Mouse (Mus musculus) megakaryocyte, embryonic 14.5 days (primary cell): ENCODE data around the gene Cfap206. TPM values are rescaled to one million over a fixed set of nuclear protein-coding genes. Genes with fewer than 3 reads are reported as not detected.

Experiments
- H3K27me3 ChIP-seq: replicated peaks from 2 replicates; pipeline ENCODE3; 2012; ENCODE audit warnings: inconsistent platforms
- H3K36me3 ChIP-seq: replicated peaks from 2 replicates; pipeline ENCODE3; 2012; ENCODE audit warnings: low read length, inconsistent platforms, mixed read lengths
- H3K4me1 ChIP-seq: 2 replicates; pipeline ENCODE4 v1.6.1; 2012; ENCODE audit warnings: inconsistent platforms
- H3K4me3 ChIP-seq: replicated peaks from 2 replicates; pipeline ENCODE3; 2012; ENCODE audit warnings: moderate library complexity, mild to moderate bottlenecking, inconsistent platforms
- H3K9me3 ChIP-seq: 2 replicates; pipeline ENCODE4 v1.6.1; 2012; ENCODE audit warnings: inconsistent platforms
- FLI1 ChIP-seq: IDR thresholded peaks from 2 replicates; pipeline ENCODE4 v1.6.1; 2012; ENCODE audit warnings: low read length, inconsistent platforms, mixed read lengths
- GATA1 ChIP-seq: IDR thresholded peaks from 3 replicates; pipeline ENCODE4 v1.6.1; 2012; ENCODE audit warnings: mixed read lengths, low read length, inconsistent platforms, borderline replicate concordance
- polyA plus RNA-seq: library from polyadenylated mRNA; stranded (reverse); fragments of >175 nt; gene quantifications from 2 replicates; pipeline ENCODE4 v1.2.3, GENCODE M21; 2012; ENCODE audit warnings: low replicate concordance; ENCODE audit not compliant: insufficient read depth

Cfap206 gene
- polyA plus RNA-seq, 1 experiment: not detected

DNA sequence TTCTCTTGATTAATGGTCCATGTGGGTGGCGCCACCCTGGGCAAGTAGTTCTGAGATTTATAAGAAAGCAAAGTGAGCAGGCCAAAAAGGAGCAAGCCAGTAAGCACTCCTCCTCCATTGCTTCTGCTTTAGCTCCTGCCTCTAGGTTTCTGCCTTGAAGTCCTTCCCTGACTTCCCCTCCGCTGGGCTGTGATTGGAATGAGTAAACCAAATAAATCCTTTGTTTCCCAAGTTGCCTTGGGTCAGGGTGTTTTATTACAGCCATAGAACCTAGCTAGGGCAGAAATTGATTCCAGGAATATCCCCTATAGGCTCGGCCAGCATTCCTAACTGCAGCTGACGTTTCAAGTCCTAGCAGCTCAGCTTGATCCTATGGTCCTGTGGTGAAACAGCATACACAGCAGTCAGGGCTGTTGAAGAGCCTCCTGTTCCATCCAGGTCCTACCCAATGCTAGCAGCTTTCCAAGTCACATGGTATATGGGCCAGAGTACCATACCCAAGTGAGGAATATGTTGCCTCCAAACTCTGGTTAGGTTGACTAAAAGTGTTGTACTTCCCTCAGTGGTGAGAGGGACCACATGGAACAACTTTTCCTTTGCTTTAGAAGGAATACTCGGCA is 90.2 kb downstream of the Cfap206 start:
- Histone ChIP-seq H3K27me3 (no peaks in the 10 kb centered on the region), H3K4me3 (no peak overlapping the region), H3K4me1 (no peaks in the 10 kb centered on the region), H3K36me3 (peaks cover 84% of the 10 kb centered on the region), H3K9me3 (0 out of 2 replicates have a peak, but pooled peaks cover 5% of the 10 kb centered on the region)
- TF ChIP-seq FLI1 (no peak), GATA1 (no peak)

Other genes starting within 250 kb of the Cfap206 start
- gene Akirin2, start 179.3 kb downstream of the Cfap206 start, polyA plus RNA-seq: 69.1 and 145 TPM in 2 replicates
- 1.9 TPM in 1 of 2 replicates, not detected in the other for gene Orc3, start 115.3 kb downstream of the Cfap206 start, polyA plus RNA-seq
- 2.0 and 17.6 TPM in 2 replicates for gene Rars2, start 115.2 kb downstream of the Cfap206 start, polyA plus RNA-seq
- gene Slc35a1, start 42.8 kb downstream of the Cfap206 start, polyA plus RNA-seq: 0.87 TPM in 1 of 2 replicates, not detected in the other
- gene Gm136, start 26.1 kb upstream of the Cfap206 start, polyA plus RNA-seq: not detected in 2 replicates
- gene Smim8, start 48.2 kb upstream of the Cfap206 start, polyA plus RNA-seq: 5.0 TPM in 1 of 2 replicates, not detected in the other
- 0.18 and 0.32 TPM in 2 replicates for gene Zfp292, start 152.8 kb upstream of the Cfap206 start, polyA plus RNA-seq
- gene Cga, start 163.6 kb upstream of the Cfap206 start, polyA plus RNA-seq: not detected in 2 replicates